Mouse (Mus musculus) lung, embryonic 15.5 days (tissue): ENCODE results near the gene Gm10061. TPM values are rescaled to one million over a fixed set of nuclear protein-coding genes. Genes with fewer than 3 reads are reported as not detected.
"Not testable (repeated sequence)": the region's sequence is repeated elsewhere in the genome, so short reads cannot be mapped to it uniquely, and the experiment has no call there.

ENCODE experiments used
- ATAC-seq: fragments of 200-750 bp; cut with Nextera tagmentation; 2 replicates; pipeline ENCODE4 v1.8.0; 2017; ENCODE audit warnings: moderate number of reproducible peaks, borderline replicate concordance; ENCODE audit not compliant: low FRiP score, low TSS enrichment; ENCODE audit errors: extremely low read depth
- H3K27ac ChIP-seq: fragments of 300-500 bp; sonication (generic); 2 replicates; pipeline ENCODE4 v1.5.1; 2015; ENCODE audit warnings: moderate library complexity, mild to moderate bottlenecking, inconsistent platforms
- H3K27me3 ChIP-seq: fragments of 300-500 bp; sonication (generic); 2 replicates; pipeline ENCODE4 v1.6.1; 2015; ENCODE audit warnings: inconsistent platforms
- H3K36me3 ChIP-seq: fragments of 300-500 bp; sonication (generic); 2 replicates; pipeline ENCODE4 v1.6.1; 2015; ENCODE audit warnings: inconsistent platforms
- H3K4me1 ChIP-seq: fragments of 300-500 bp; sonication (generic); 2 replicates; pipeline ENCODE4 v1.6.1; 2015; ENCODE audit warnings: inconsistent platforms
- H3K4me2 ChIP-seq: fragments of 300-500 bp; sonication (generic); 2 replicates; pipeline ENCODE4 v1.6.1; 2015; ENCODE audit warnings: inconsistent platforms, mild to moderate bottlenecking, moderate library complexity
- H3K4me3 ChIP-seq: fragments of 300-500 bp; sonication (generic); 2 replicates; pipeline ENCODE4 v1.5.1; 2015; ENCODE audit warnings: mild to moderate bottlenecking, inconsistent platforms
- H3K9ac ChIP-seq: fragments of 300-500 bp; sonication (generic); 2 replicates; pipeline ENCODE4 v1.6.1; 2015; ENCODE audit warnings: inconsistent platforms
- H3K9me3 ChIP-seq: fragments of 300-500 bp; sonication (generic); 2 replicates; pipeline ENCODE4 v1.6.1; 2016; ENCODE audit warnings: inconsistent platforms
- WGBS: fragments of 180-500 bp; shearing (Covaris S2); methylation state at CpG from one replicate; pipeline ENCODE4 v1.1.7; 2015; 5-methylcytosine and 5-hydroxymethylcytosine counted together
- polyA plus RNA-seq: library from polyadenylated mRNA; unstranded; fragments of >200 nt; fragmentation: Nextera tagmentation; extraction: Ambion mirVana; gene quantifications from 2 replicates; pipeline ENCODE4 v1.2.1, GENCODE M21; 2015

Gm10061 gene
- polyA plus RNA-seq, result not detected in 2 replicates

- no peak for ATAC-seq
- Histone ChIP-seq H3K4me2 (no peak within 1 kb of the TSS), H3K9me3 (no peaks in the 10 kb centered on the region), H3K4me3 (no peak within 1 kb of the TSS), H3K4me1 (no peaks in the 10 kb centered on the region), H3K36me3 (no peaks in the 10 kb centered on the region), H3K27me3 (no peaks in the 10 kb centered on the region), H3K27ac (no peak within 1 kb of the TSS), H3K9ac (no peak within 1 kb of the TSS)
- WGBS, result 94% methylated on average over 1 of the region's 1 CpGs
Measured at GRCm38 (mm10) chr16:89150786-89151185, at the start of gene Gm10061. TSS of gene Gm10061 (plus strand) at chr16:89151086.

DNA sequence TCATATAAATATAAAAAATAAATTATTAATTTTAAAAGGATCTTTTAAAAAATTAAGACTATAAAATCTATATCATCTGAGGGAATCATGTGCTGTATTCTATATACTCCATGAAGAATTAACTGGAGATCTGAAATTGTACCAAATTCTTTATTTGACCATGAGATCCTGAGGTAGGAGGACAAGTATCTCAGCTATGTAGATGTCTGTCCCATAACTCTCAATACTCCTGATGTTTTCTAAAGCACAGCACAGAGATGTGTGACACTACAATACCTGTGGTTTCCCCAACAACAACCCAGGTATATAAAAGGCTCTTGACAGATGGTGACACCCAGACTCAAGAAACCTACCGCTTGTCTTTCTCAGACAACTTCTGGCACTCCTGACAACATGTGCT, 10.3 kb upstream of the Gm10061 start, which contains the start of gene Gm6358:
Gene Gm6358, plus strand, starts transcription at position 301 of the 400 bp plus-strand sequence.
- Histone ChIP-seq H3K36me3 (no peaks in the 10 kb centered on the region), H3K27ac (no peak within 1 kb of the TSS), H3K4me1 (no peaks in the 10 kb centered on the region), H3K9ac (no peak within 1 kb of the TSS), H3K4me2 (no peak within 1 kb of the TSS), H3K27me3 (no peaks in the 10 kb centered on the region), H3K9me3 (no peaks in the 10 kb centered on the region), H3K4me3 (no peak within 1 kb of the TSS)
- 93% methylated on average over 1 of the region's 1 CpGs for WGBS
- ATAC-seq, result no peak

DNA sequence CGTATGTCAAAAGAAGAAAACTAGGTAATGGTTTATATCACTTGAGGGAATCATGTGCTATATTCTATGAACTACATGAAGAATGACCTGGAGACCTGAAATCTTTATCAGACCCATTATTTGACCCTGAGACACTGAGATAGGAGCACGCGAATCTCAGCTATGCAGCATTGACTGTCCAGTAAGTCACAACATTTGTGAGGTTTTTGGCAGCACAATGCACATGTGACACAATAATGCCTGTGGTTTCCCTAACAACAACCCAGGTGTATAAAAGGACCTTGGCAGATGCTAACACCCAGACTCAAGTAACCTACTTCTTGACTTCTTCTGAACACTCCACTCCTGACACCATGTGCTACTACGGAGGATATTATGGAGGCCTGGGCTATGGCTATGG, 6.8 kb downstream of the Gm10061 start, which contains the start of gene Gm9789:
Gene Gm9789, plus strand, starts transcription at position 301 of the 400 bp plus-strand sequence.
- Histone ChIP-seq H3K27ac (no peak within 1 kb of the TSS), H3K27me3 (no peaks in the 10 kb centered on the region), H3K36me3 (no peaks in the 10 kb centered on the region), H3K4me2 (no peak within 1 kb of the TSS), H3K9me3 (no peaks in the 10 kb centered on the region), H3K4me1 (no peaks in the 10 kb centered on the region), H3K4me3 (no peak within 1 kb of the TSS), H3K9ac (no peak within 1 kb of the TSS)
- WGBS, result 84% methylated on average over 4 of the region's 4 CpGs
- ATAC-seq, result no peak

- not testable (repeated sequence) for H3K9me3 ChIP-seq, H3K4me3 ChIP-seq, H3K4me2 ChIP-seq, ATAC-seq, H3K27me3 ChIP-seq, H3K27ac ChIP-seq, H3K9ac ChIP-seq, H3K36me3 ChIP-seq, H3K4me1 ChIP-seq
Measured at GRCm38 (mm10) chr16:89169190-89169589, 18.3 kb downstream of the Gm10061 start, which contains the start of gene Gm7735. TSS of gene Gm7735 (plus strand) at chr16:89169490.

- Histone ChIP-seq H3K4me2 (no peak within 1 kb of the TSS), H3K9me3 (no peaks in the 10 kb centered on the region), H3K27me3 (no peaks in the 10 kb centered on the region), H3K4me3 (no peak within 1 kb of the TSS), H3K4me1 (no peaks in the 10 kb centered on the region), H3K27ac (no peak within 1 kb of the TSS), H3K9ac (no peak within 1 kb of the TSS), H3K36me3 (no peaks in the 10 kb centered on the region)
- 67% methylated on average over 2 of the region's 2 CpGs for WGBS
- ATAC-seq, result no peak
Measured at GRCm38 (mm10) chr16:89174435-89174834, 23.5 kb downstream of the Gm10061 start, which contains the start of gene 1110057P08Rik. TSS of gene 1110057P08Rik (plus strand) at chr16:89174735.

- 72% methylated on average over 4 of the region's 4 CpGs for WGBS
- no peak overlapping the region for H3K27ac ChIP-seq
- no peak overlapping the region for H3K4me2 ChIP-seq
- no peaks in the 10 kb centered on the region for H3K4me1 ChIP-seq
- ATAC-seq, result no peak
- no peak overlapping the region for H3K4me3 ChIP-seq
- H3K9me3 ChIP-seq, result no peaks in the 10 kb centered on the region
- no peaks in the 10 kb centered on the region for H3K27me3 ChIP-seq
- H3K9ac ChIP-seq, result no peak overlapping the region
- H3K36me3 ChIP-seq, result no peaks in the 10 kb centered on the region
Measured at GRCm38 (mm10) chr16:89188621-89189020, 37.7 kb downstream of the Gm10061 start.

Other genes starting within 250 kb of the Gm10061 start
- not detected in 2 replicates for gene Krtap19-9b, start 218.8 kb upstream of the Gm10061 start, polyA plus RNA-seq
- not detected in 2 replicates for gene Krtap16-3, start 188.2 kb upstream of the Gm10061 start, polyA plus RNA-seq
- not detected in 2 replicates for gene Krtap22-2, start 140.3 kb upstream of the Gm10061 start, polyA plus RNA-seq
- gene Gm10229, start 135.8 kb upstream of the Gm10061 start, polyA plus RNA-seq, result not detected in 2 replicates
- not detected in 2 replicates for gene Krtap6-1, start 119.4 kb upstream of the Gm10061 start, polyA plus RNA-seq
- not detected in 2 replicates for gene Gm10228, start 109.6 kb upstream of the Gm10061 start, polyA plus RNA-seq
- gene Krtap6-5, start 103.2 kb upstream of the Gm10061 start, polyA plus RNA-seq, result not detected in 2 replicates
- not detected in 2 replicates for gene 1110025L11Rik, start 87.1 kb upstream of the Gm10061 start, polyA plus RNA-seq
- not detected in 2 replicates for gene Krtap6-3, start 67.1 kb upstream of the Gm10061 start, polyA plus RNA-seq
- not detected in 2 replicates for gene Gm6358, start 10.2 kb upstream of the Gm10061 start, polyA plus RNA-seq
- gene Gm9789, start 6.9 kb downstream of the Gm10061 start, polyA plus RNA-seq, result not detected in 2 replicates
- not detected in 2 replicates for gene Gm7735, start 18.4 kb downstream of the Gm10061 start, polyA plus RNA-seq
- gene 1110057P08Rik, start 23.6 kb downstream of the Gm10061 start, polyA plus RNA-seq, result not detected in 2 replicates
- not detected in 2 replicates for gene Krtap20-2, start 54.8 kb downstream of the Gm10061 start, polyA plus RNA-seq